Mouse (Mus musculus): ENCODE results near the gene Foxs1.

GRCm38 (mm10) chr2:152942898-152943515 is 10.0 kb upstream of the Foxs1 start:
- TF ChIP-seq CTCF (IDR thresholded peaks at IDR 0.05; ENCODE audit: extremely low read depth, insufficient read length, insufficient replicate concordance, low read depth, low read length) (no peak), POLR2A (IDR thresholded peaks at IDR 0.05; ENCODE audit: low read depth, low read length) (no peak)

Measured in small intestine, adult 2 months (tissue).